Mouse (Mus musculus): ENCODE results near the gene Card9.
"Not testable (repeated sequence)": the region's sequence is repeated elsewhere in the genome, so short reads cannot be mapped to it uniquely, and the experiment has no call there.

Gene Card9

DNA sequence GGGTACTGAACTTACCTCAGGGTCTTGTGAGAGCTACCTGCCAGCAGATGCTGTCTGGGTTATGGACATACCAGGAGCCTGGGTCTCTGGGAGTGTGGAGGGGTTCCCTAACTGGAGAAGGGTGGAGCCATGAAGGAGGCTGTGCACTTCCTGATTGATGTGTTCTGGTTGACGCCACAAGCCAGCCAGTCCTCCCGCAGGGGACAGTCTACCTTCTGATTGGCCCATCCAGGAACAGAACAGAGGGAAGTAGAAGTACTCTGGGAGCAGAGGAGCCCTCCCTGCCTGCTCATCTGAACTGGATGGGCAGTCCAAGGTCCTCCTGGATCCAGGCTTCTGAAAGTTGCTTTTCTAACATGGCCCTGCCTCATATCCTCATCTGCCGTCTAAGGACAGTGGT, at the start of gene Card9:
Card9 (minus strand) TSS at position 147 of the 400 bp plus-strand sequence.
- DNase-seq (ENCODE audit: inconsistent age in 2 of 2, low spot score in 1 of 2), result peak in 1 of 2 experiments; percentile 43

- peak in 1 of 2 experiments; percentile 45 for DNase-seq (ENCODE audit: inconsistent age in 2 of 2, low spot score in 1 of 2)
Measured at GRCm38 (mm10) chr2:26410091-26410490, 49.4 kb upstream of the Card9 start.

DNA sequence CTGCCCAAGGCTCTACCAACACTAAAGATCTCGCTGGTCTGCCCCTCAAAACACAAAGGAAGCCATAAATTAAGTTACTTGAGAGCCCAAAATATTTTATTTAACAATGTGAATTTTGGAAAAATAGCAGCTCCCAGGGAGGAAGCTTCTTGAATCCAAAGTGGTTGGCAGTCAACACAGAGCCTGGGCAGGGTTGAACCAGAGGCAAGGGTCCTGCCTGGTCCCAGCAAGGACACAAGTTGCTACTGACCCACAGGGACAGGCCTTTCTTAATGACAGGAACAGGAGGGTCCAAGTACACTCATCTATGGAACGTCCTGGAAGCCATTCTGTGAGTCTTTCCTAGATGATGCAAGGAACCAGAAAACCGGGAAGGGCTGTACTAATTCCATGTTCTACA, 48.6 kb upstream of the Card9 start:
- no peak for DNase-seq (ENCODE audit: inconsistent age in 2 of 2, low spot score in 1 of 2)

- DNase-seq (ENCODE audit: inconsistent age in 2 of 2, low spot score in 1 of 2), result peak; percentile 97 to 99
Measured at GRCm38 (mm10) chr2:26408515-26409356, 48.0 kb upstream of the Card9 start, which contains the start of gene Inpp5e. Inpp5e (minus strand) TSS chr2:26409203.

DNA sequence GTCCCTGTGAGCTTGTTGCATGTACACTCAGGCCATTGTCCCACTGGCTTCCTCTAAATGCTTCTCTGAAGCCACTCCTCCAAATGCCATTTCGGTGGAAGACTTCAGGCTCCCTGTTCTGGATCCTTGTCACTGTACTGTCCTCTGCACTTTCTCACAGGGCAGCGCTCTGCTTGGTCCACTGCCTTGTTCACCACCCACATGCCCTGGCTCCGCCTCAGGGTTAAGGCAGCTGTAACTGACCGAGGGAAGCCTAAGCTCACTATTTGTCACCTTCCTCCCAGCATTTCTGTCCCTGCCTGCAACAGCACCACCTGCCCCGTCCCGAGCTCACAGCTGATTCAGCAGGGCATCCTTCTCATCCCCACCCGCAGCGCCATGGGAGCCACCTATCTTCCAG, 42.6 kb upstream of the Card9 start:
- no peak for DNase-seq (ENCODE audit: inconsistent age in 2 of 2, low spot score in 1 of 2)

GRCm38 (mm10) chr2:26402265-26402664, 41.5 kb upstream of the Card9 start:
- no peak for DNase-seq (ENCODE audit: inconsistent age in 2 of 2, low spot score in 1 of 2)

GRCm38 (mm10) chr2:26401023-26401422, 40.3 kb upstream of the Card9 start:
- DNase-seq (ENCODE audit: inconsistent age in 2 of 2, low spot score in 1 of 2), result no peak

- DNase-seq (ENCODE audit: inconsistent age in 2 of 2, low spot score in 1 of 2), result no peak
Measured at GRCm38 (mm10) chr2:26400296-26400695, 39.6 kb upstream of the Card9 start.

DNA sequence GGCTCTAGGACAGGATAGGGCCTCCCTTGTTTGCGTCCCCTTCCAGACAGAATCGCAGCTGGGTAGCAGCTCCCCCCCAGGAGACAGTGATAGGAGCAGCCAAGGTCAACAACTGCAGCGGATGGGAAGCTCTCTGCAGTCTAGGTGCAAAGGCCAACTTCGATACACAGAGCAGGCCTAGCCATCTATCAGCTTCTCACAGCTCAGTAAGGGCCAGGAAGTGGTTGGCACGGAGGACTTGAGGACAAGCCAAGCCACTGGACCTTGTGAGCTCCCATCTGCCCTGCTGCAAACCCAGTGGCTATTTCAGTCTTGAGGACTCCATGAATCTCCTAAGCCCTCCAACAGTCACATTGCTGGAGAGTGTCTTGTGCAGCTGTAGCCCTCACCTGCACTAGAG, 38.9 kb upstream of the Card9 start:
- DNase-seq (ENCODE audit: inconsistent age in 2 of 2, low spot score in 1 of 2), result no peak

- no peak for DNase-seq (ENCODE audit: inconsistent age in 2 of 2, low spot score in 1 of 2)
Measured at GRCm38 (mm10) chr2:26398978-26399377, 38.3 kb upstream of the Card9 start.

DNA sequence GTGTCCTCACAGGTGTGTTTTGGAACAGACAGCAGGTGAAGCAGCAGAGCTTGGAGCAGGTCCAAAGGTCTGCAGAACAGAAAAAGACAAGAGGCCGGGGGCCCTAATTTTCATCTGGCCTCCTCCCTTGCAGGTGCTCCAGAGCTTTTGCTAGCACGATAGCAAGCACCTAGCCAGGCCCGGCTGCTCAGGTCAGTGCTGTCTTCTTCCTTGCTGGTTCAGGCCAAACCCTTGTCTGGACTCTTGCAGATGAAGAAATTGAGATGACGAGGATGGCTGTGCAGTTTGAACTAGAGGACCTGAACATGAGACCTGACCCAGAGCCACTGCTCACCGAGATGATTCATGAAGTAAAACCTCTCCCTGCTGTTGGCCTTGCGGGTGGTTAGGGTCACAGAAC, 30.9 kb upstream of the Card9 start:
- DNase-seq (ENCODE audit: inconsistent age in 2 of 2, low spot score in 1 of 2), result no peak

DNA sequence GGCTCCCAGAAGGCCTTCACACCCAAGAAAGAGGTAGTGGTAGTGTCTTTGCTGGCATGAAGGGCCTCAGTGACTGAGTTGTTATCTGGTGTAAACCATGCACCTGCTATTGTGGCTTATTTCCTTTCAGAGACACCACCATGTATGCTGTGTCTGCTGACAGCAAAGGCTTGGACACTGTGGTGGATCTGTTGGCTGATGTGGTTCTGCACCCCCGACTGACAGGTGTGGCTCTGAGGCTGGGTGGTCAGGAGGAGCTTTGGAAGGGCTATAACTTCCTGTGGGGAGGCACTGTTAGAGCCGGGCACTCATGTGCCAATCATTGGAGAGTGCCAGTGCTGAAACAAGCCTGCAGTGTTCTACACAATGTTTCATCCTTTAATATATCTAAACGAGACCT, 30.2 kb upstream of the Card9 start:
- no peak for DNase-seq (ENCODE audit: inconsistent age in 2 of 2, low spot score in 1 of 2)

DNA sequence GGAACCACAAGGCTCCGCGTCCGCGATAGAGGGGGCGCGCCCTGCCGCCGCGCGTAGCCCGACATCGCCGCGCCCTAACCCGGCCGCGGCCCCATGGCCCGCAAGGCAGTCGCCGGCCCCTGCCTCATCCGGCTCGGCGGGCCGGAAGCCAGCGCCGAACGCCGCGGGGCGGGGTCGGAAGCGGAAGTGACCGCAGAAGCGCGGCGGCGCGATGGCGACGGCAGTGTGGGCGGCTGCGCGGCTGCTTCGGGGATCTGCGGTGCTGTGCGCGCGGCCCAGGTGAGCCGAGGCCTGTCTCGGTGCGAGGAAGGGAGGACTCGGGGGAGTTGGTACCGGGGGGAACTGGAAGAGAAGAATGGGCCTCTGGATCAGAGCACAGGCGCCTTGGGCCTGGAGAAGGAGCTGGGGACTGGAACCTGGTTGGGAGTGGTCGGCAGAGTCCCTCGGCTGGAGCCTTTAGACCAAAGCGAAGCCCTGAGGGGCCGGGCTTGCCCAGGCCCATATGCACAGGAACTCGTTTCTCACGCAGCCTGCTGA, 28.5 kb upstream of the Card9 start, which contains the start of the genes Entr1 and Pmpca:
Entr1 (minus strand) TSS at position 163 of the 537 bp plus-strand sequence.
Pmpca (plus strand) TSS at position 186 of the 537 bp plus-strand sequence.
- DNase-seq (ENCODE audit: inconsistent age in 2 of 2, low spot score in 1 of 2), result peak; percentile 87 to 94

DNA sequence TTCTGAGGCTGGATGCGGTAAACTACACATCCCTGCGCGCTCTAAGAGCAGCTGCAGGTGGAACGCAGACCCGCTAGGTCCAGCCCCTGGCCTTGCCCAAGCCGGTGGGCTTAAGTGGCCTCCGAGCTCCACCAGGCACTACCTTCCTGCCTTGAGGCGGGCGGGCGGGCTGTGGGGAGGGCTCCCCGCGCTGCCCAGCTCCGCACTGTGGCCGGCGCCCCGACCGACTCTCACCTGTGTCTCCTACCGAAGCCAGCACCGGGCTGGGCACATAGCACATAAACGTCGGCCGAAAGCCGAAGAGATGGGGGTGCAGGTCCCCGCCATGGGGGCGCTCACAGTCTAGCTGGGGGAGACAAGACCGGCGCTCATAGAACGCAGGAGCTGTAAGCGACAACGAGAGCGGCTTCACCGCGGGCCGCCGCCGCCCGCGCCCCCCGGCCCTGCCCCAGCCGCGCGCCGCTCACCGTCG, 28.0 kb upstream of the Card9 start:
- no peak for DNase-seq (ENCODE audit: inconsistent age in 2 of 2, low spot score in 1 of 2)

GRCm38 (mm10) chr2:26387713-26388112, 27.0 kb upstream of the Card9 start:
- DNase-seq (ENCODE audit: inconsistent age in 2 of 2, low spot score in 1 of 2), result no peak

GRCm38 (mm10) chr2:26380871-26381270, 20.2 kb upstream of the Card9 start:
- not testable (repeated sequence) for DNase-seq (ENCODE audit: inconsistent age in 2 of 2, low spot score in 1 of 2)

GRCm38 (mm10) chr2:26380131-26380771, 19.5 kb upstream of the Card9 start, which contains the start of gene Snapc4:
Snapc4 (minus strand) TSS chr2:26380653.
- peak; percentile 89 to 94 for DNase-seq (ENCODE audit: inconsistent age in 2 of 2, low spot score in 1 of 2)

- DNase-seq (ENCODE audit: inconsistent age in 2 of 2, low spot score in 1 of 2), result no peak
Measured at GRCm38 (mm10) chr2:26372396-26372795, 11.7 kb upstream of the Card9 start.

DNA sequence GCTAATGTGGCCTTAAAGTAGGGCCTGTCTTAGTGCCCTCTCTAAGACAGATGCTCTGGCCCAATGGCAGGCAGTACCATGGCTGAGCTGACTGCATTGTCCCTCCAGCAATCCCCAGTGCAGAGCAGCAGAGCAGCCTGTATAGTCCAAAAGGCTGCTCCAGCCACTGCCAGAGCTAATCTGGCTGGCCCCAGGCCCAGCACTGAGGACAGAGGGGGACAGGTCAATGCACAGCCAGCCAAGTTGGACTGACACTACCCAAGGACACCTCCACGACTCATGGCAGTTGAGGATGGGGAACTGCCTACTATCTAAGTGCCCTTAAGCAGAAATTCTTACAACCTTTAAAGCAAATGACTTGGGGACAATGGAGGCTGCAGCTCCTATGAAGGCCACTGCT, 7.9 kb upstream of the Card9 start:
- no peak for DNase-seq (ENCODE audit: inconsistent age in 2 of 2, low spot score in 1 of 2)

DNA sequence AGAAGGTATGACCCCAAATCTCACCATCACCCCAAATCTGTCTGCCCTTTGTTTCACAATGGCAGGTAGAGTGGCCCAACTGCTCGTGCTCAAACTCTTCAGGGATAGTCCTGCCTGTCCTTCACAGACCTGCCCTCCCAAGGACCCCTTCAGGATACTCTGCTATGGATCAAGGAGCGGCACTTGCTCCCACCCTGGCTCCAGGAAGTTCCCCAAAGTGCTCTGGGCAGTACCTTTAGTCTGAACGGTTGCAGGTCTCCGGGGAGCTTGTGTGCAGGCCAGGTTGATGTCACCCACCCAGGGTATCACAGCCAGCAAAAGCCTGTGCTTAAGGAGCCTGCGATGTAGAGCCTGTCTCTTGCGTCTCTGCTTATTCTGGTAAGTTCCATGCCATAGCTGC, 7.2 kb upstream of the Card9 start:
- no peak for DNase-seq (ENCODE audit: inconsistent age in 2 of 2, low spot score in 1 of 2)

- peak; percentile 65 to 88 for DNase-seq (ENCODE audit: inconsistent age in 2 of 2, low spot score in 1 of 2)
Measured at GRCm38 (mm10) chr2:26364738-26365465, 4.2 kb upstream of the Card9 start.

All from adrenal gland, adult (tissue).